Mouse (Mus musculus) cerebellum, adult 11-12 months (tissue): ENCODE data around the gene Sod2.
A peak's percentile ranks its signal among the peaks of the same experiment; 100 is the strongest.
"Not testable (repeated sequence)": the region's sequence is repeated elsewhere in the genome, so short reads cannot be mapped to it uniquely, and the experiment has no call there.

Experiments used
- DNase-seq: peaks from one replicate; pipeline ENCODE4 v3.0.0; 2022

The Sod2 gene

DNA sequence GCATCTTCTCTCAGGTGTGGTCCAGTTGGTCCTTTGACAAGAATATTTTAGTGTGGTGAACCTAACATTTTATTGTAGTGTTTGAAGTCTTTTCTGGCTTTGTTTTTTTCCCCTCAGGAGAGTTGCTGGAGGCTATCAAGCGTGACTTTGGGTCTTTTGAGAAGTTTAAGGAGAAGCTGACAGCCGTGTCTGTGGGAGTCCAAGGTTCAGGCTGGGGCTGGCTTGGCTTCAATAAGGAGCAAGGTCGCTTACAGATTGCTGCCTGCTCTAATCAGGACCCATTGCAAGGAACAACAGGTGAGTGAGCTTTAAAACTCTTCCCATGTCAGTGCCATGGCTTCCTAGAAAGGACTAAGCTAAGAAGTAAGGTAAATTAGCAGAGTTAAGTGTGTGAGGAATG, 6.7 kb downstream of the Sod2 start:
- no peak for DNase-seq

DNA sequence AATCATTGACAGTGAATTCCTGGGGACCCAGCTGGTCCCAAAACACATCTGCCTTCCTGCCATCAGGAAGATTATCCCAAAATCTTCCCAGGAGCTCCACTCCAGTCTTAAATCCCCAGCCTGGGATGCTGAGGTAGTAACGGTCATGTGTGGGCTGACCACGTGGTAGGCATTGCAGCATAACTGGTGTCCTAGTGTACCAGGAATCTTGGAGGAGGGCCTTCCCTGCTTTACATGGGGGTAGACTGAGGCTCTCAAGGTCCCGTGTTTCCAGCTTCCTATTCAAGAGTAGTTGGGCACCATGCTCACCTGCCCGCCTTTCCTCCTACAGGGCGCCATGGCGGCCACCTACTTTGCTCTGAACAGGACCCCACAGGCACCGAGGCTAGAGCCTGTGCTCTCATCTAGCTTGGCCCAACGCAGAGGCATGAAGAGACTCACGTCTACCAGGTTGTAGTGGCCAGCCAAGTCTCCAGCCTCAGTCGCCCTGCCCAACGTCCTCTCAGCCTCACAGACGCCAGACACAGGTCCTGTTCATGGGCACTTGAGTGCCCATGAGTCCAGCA, 30.1 kb downstream of the Sod2 start:
- not testable (repeated sequence) for DNase-seq

DNA sequence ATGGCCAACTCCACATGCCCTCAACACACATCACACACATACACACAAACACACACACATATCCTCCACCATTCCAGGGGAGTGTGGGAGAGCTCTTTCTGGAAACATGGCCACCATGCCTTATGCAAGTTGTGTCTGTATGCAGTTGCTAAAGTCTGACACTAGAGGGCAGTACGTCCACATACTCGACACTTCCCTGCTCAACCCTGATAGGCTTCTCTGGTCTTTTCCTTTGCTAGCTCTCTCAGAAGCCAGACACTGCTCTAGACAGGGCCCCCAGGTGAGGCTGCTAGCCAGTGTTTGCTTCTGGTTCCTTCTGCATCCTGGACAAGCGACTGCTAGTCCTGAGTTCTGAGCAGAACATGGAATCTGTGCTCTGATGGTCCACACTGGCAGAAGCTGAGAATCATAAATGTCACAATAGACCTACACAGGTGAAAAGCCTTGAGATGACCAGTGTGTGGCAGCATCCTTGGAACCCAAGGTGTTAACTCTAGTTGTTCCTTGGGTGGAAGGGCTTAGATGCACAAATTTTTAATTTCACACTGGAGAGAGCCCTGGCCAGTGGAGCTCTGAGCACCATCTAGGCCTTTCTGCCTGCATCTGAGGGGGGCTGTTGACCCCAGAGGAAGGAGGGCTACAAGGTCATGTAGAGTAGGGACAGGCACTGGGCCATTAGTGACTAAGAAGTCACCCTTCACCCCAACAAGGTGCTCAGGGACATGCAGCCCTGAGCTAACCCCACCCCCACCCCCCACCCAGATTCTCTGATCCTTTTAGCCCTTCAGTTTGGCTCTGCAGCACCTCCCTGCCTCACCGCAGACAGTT, 37.4 kb downstream of the Sod2 start:
- DNase-seq: peak; percentile 19

DNA sequence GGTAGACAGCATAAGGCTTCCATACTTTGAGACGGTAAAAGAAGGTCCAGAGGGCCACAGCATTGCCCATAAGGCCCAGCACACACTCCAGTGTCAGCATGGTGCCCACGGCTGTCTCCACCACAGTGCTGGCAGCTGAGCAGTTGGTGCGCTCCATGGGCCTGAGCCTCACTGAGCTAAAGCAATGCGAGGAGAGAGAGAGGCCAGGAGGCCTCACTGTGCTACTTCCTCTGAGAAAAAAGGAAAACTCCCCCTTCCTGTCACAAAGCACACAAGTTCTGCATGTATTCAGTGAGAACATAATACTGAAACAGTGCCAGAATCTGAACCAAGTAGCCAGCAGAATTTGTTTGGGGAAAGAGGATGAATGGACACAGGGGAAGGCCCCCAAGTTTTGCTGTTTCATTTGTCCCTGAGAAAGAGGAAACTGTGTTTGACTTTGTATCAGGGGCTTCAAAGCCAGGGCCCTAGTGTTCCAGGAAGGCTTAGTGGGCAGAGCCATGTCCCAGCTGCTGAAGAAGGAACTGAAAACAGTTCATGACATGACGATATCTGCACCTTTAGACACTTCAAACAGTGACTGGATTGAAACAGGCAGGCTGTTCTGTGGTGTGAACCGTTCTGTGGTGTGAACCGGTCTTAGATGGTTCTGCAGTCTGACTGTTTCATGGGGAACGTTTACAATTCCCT, 45.6 kb downstream of the Sod2 start, which contains the start of gene Gpr31b:
TSS of gene Gpr31b (minus strand) at position 173 of the 690 bp plus-strand sequence.
- DNase-seq: not testable (repeated sequence)

DNA sequence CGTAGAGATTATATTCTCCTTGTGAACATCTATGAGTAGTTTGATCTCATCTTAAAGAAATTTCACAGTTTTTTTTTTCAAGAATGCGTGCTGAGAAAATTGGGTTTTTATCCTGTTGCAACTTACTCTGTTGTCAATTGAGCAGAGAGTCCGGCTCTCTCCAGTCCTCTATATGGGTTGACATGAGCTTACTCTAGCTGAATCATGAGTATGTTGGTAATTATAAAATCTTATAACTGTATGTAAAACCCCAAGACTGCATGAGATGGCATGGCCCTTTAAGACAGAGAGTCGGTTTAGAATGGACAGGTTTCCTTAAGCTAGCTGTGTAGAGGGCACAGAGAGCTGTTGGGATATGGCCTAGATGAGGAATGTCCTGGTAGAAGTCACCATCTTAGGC, 54.2 kb downstream of the Sod2 start, which contains the start of gene Tcp10b:
TSS of gene Tcp10b (plus strand) at position 301 of the 400 bp plus-strand sequence.
- not testable (repeated sequence) for DNase-seq

DNA sequence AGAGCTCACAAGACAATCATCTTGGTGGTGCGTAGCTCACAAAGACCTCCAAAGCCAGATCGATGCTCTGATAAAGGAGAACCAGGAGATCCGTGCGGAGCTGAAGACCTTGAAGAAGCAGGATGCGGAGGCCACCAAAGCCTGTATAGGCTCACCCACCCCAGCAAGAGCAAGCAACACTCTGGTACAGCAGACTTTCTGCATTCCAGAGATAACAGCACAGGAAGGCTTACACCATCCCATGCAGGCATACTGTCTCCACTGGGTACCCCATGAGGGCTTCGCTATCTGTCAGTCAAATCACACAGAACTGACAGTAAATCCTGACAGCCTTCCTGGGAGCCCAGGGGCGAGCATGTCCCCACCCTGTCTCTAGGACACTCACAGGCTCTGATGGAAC, 56.2 kb downstream of the Sod2 start:
- DNase-seq: not testable (repeated sequence)

DNA sequence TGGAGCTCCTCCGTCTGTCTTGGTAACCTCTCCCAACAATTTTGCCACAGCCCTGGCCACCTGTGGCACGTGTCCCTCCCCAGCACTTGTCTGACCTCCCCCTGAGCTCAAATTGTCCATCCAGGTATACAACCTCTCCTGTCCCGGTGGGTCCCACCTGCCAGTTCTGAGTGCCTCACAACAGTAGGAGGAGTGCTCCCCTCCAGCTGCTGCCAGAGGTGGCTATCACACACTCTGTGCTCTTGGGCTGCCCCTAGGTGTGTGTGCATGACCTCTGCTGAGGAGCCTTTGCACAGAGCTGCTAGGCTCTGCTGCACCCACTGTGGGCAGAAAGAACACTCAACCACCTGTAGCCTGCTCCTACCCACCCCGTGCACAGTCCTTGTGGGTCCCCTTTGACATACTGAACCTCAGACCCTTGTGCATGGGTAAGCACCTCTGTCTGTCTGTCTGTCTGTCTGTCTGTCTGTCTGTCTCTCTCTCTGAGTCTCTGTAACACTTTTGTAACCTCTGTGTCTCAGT, 61.3 kb downstream of the Sod2 start:
- not testable (repeated sequence) for DNase-seq

DNA sequence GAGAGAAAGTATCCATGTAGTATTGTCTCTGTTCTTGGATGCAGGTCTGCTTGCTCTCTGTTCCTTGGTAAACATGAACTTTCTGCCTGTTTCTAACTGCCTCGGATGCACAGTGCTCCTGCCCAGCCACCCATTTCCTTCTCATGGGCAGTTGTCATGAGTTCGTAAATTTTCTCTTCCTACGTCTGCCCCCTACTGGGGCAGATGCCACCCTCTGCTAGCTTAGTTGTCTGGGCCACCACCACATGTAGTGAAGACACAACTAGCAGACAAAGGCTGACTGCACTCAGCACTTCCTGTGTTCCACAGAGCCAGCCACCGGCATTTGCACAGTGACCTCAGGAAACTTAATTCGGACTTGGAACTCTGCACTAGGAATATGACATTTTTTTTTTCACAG, 62.6 kb downstream of the Sod2 start:
- DNase-seq: not testable (repeated sequence)
